Mouse (Mus musculus) heart, adult 2 months (tissue): ENCODE measurements at regions not wholly inside any gene's neighbourhood (a gene's known extent, or its start where the extent isn't known, plus 50 kb on each side); places are given as distances from the start of the nearest gene placed in this dataset.

Experiments
- CTCF ChIP-seq: fragments of 200-600 bp; IDR thresholded peaks from 2 replicates; pipeline ENCODE4 v1.8.1; 2022; ENCODE audit warnings: antibody characterized with exemption, mild to moderate bottlenecking, moderate library complexity
- POLR2A ChIP-seq: fragments of 200-500 bp; IDR thresholded peaks from 2 replicates; pipeline ENCODE4 v1.6.1; 2011; ENCODE audit warnings: mild to moderate bottlenecking, low read depth, low read length, control low read depth; ENCODE audit not compliant: insufficient read depth

GRCm38 (mm10) chr4:64645141-64645540 lies 478.8 kb upstream of the Pappa start:
- TF ChIP-seq POLR2A (no peak), CTCF (no peak)
